Mouse (Mus musculus): ENCODE data around the gene Pmfbp1.

DNA sequence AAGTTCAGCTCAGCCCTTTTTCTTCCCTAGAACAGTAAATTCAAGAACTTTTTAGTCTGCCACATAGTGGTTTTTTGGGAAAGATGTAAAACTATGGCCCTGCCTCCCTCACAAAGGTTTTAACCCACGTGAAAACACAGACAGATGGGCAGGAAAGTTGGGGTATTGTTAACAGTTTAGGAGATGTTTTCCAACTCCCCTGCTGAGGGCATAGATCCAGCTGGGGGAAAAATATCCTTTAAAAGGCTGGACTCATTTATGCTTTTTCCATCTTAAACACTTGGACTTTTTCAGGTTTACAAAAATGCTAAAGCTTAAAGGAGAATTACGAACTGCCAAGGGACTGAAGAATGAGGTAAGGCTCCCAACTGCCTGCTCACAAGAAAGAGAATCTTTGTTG lies 774 bp downstream of the Pmfbp1 start:
- TF ChIP-seq GATA1 (IDR thresholded peaks at IDR 0.05; ENCODE audit: borderline replicate concordance, low read length) = no peak
- no peak for TF ChIP-seq FLI1 (IDR thresholded peaks at IDR 0.05; ENCODE audit: low read length)

All from megakaryocyte, embryonic 14.5 days (primary cell).